Mouse (Mus musculus) stomach, embryonic 15.5 days (tissue): Measurements from ENCODE around the gene Lmod1. TPM values are rescaled to one million over a fixed set of nuclear protein-coding genes. Genes with fewer than 3 reads are reported as not detected.

ENCODE experiments used
- ATAC-seq: fragments of 200-750 bp; cut with Nextera tagmentation; 2 replicates; pipeline ENCODE4 v1.8.0; 2017; ENCODE audit warnings: low read depth, moderate number of reproducible peaks, moderate TSS enrichment; ENCODE audit not compliant: insufficient read depth, low FRiP score
- H3K27ac ChIP-seq: fragments of 300-500 bp; sonication (generic); 2 replicates; pipeline ENCODE4 v1.5.1; 2015; ENCODE audit warnings: mild to moderate bottlenecking, inconsistent platforms
- H3K27me3 ChIP-seq: fragments of 300-500 bp; sonication (generic); replicated peaks from 2 replicates; pipeline ENCODE4 v1.6.1; 2015; ENCODE audit warnings: inconsistent platforms
- H3K36me3 ChIP-seq: fragments of 300-500 bp; sonication (generic); 2 replicates; pipeline ENCODE4 v1.6.1; 2015; ENCODE audit warnings: inconsistent platforms
- H3K4me1 ChIP-seq: fragments of 300-500 bp; sonication (generic); 2 replicates; pipeline ENCODE4 v1.6.1; 2015; ENCODE audit warnings: inconsistent platforms
- H3K4me2 ChIP-seq: fragments of 300-500 bp; sonication (generic); 2 replicates; pipeline ENCODE4 v1.6.1; 2015; ENCODE audit warnings: mild to moderate bottlenecking, inconsistent platforms
- H3K4me3 ChIP-seq: fragments of 300-500 bp; sonication (generic); replicated peaks from 2 replicates; pipeline ENCODE4 v1.5.1; 2015; ENCODE audit warnings: inconsistent platforms
- H3K9ac ChIP-seq: fragments of 300-500 bp; sonication (generic); 2 replicates; pipeline ENCODE4 v1.6.1; 2015; ENCODE audit warnings: inconsistent platforms
- H3K9me3 ChIP-seq: fragments of 300-500 bp; sonication (generic); 2 replicates; pipeline ENCODE4 v1.6.1; 2016; ENCODE audit warnings: inconsistent platforms
- WGBS: fragments of 180-500 bp; shearing (Covaris S2); methylation state at CpG from one replicate; pipeline ENCODE4 v1.1.7; 2015; 5-methylcytosine and 5-hydroxymethylcytosine counted together
- polyA plus RNA-seq: library from polyadenylated mRNA; unstranded; fragments of >200 nt; fragmentation: Nextera tagmentation; extraction: Ambion mirVana; gene quantifications from 2 replicates; pipeline ENCODE4 v1.2.1, GENCODE M21; 2015

Gene Lmod1
- polyA plus RNA-seq, 1 experiment from 2014 or later = 14.0 TPM

DNA sequence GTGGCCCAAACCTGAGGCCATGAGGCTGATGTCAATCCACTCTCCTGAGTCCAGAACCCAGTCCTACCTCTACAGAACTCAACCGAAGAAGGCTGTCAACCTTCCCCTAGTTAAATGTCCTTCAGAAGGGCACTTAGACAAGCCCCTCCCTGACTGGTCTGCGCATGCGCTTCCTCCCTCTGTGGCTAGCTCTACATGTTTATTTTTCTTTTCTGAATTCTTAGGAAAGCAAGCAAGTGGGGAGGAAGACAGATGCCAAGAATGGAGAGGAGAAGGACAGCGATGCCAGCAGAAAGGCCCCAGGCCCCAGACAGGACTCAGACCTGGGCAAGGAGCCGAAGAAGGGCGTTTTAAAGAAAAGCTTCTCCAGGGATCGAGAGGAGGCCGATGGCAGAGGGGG lies 38.8 kb downstream of the Lmod1 start:
- Histone ChIP-seq H3K4me1 (peaks cover 10% of the 10 kb centered on the region), H3K9ac (no peak overlapping the region), H3K4me2 (no peak overlapping the region), H3K36me3 (no peaks in the 10 kb centered on the region), H3K4me3 (no peak overlapping the region), H3K27me3 (no peaks in the 10 kb centered on the region), H3K9me3 (no peaks in the 10 kb centered on the region), H3K27ac (no peak overlapping the region)
- WGBS = 75% methylated on average over 8 of the region's 8 CpGs
- ATAC-seq = no peak

DNA sequence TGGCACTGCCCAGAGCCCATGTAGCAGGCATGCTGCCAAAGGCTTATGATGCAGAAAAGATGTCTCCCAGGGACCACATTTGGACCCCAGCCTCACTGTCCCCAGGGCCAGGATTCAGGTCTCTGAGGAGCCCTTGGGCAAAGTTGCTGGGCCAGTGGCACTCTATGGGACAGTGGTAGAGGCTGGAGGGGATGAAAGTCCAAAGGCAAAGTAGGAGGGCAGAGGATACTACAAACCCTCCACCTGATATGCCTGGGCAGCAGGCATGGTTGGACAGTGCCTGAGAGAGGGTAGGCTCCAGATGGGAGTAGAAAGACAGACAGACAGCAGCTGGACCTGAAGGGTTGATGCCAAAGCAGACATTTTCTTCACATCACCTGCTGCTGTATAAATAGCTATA lies 41.8 kb downstream of the Lmod1 start:
- ATAC-seq = no peak
- no peak overlapping the region for H3K9ac ChIP-seq
- no peaks in the 10 kb centered on the region for H3K9me3 ChIP-seq
- H3K4me3 ChIP-seq = no peak overlapping the region
- H3K27me3 ChIP-seq = no peaks in the 10 kb centered on the region
- peaks cover 16% of the 10 kb centered on the region for H3K4me1 ChIP-seq
- no peak overlapping the region for H3K4me2 ChIP-seq
- no peak overlapping the region for H3K27ac ChIP-seq
- H3K36me3 ChIP-seq = no peaks in the 10 kb centered on the region

DNA sequence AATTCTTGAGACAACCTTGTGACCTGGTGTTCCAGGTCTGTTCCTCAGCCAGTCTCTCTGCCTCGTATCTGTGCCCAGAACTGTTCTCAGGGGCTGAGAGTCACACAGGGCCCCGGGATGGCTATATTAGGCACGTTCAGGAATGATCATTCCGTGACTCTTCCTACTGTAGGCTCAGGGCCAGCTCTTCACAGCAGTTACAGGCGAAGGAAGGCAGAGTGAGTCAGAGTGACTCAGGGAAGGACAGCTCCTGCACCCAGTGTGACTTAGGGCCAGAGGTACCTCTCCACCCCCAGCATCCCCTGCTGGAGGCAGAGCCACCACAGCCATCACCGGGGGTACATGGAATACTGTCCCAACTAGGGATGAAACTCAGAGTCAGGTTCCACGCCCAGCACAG lies 42.4 kb downstream of the Lmod1 start:
- no peaks in the 10 kb centered on the region for H3K9me3 ChIP-seq
- H3K27ac ChIP-seq = no peak overlapping the region
- 66% methylated on average over 7 of the region's 7 CpGs for WGBS
- H3K27me3 ChIP-seq = no peaks in the 10 kb centered on the region
- H3K9ac ChIP-seq = no peak overlapping the region
- no peak overlapping the region for H3K4me3 ChIP-seq
- no peak overlapping the region for H3K4me2 ChIP-seq
- H3K4me1 ChIP-seq = peaks cover 19% of the 10 kb centered on the region
- ATAC-seq = no peak
- H3K36me3 ChIP-seq = no peaks in the 10 kb centered on the region

DNA sequence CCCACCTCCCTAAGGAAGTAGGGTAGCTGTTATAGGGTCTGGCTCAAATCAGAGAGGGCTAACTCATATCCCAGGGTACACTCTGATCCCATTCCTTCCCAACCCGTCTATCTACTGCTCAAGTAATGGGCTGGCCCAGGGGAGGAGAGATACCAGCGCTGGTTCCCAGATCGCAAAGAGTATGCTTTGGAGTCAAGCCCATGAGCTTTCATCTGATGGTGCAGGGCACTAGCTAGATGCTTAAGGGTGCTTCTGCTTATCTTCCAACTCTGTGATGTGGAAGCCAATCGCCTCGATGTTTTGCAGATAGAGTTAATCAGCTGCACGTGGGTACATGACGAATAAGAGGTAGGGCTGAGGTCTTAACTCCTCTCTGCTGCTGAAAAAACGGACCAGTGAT lies 43.0 kb downstream of the Lmod1 start:
- H3K4me3 ChIP-seq = no peak overlapping the region
- H3K4me2 ChIP-seq = no peak overlapping the region
- H3K4me1 ChIP-seq = peaks cover 19% of the 10 kb centered on the region
- no peak overlapping the region for H3K9ac ChIP-seq
- no peaks in the 10 kb centered on the region for H3K36me3 ChIP-seq
- WGBS = 66% methylated on average over 8 of the region's 8 CpGs
- no peaks in the 10 kb centered on the region for H3K27me3 ChIP-seq
- no peak overlapping the region for H3K27ac ChIP-seq
- ATAC-seq = no peak
- H3K9me3 ChIP-seq = no peaks in the 10 kb centered on the region

GRCm38 (mm10) chr1:135368245-135368644 lies 43.6 kb downstream of the Lmod1 start:
- no peak overlapping the region for H3K9ac ChIP-seq
- no peaks in the 10 kb centered on the region for H3K36me3 ChIP-seq
- H3K9me3 ChIP-seq = no peaks in the 10 kb centered on the region
- H3K4me2 ChIP-seq = peak overlapping the region; percentile 87
- WGBS = 2% methylated on average over 20 of the region's 20 CpGs
- H3K4me1 ChIP-seq = peaks cover 20% of the 10 kb centered on the region
- peak; percentile 70 for ATAC-seq
- H3K27ac ChIP-seq = no peak overlapping the region
- H3K4me3 ChIP-seq = peak overlapping the region; percentile 46
- no peaks in the 10 kb centered on the region for H3K27me3 ChIP-seq

DNA sequence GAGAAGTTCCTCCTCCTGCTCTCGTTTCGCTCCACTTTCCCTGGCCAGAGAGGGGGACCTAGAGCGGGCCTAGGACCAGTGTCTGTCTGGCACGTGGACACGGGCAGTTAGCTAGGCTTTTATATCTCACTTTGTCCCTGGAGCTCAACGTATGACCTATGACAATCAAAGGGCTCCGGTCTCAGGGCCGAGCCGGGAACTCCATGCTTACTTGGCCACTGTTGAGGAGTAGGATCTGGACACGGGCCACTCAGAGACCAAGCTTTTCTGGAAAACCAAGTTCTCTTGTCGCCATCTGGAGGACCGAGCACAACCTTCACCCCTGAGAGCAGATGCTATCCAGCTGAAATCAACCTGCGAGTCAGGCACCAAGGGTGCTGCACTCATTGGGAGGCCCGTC lies 44.4 kb downstream of the Lmod1 start:
- no peaks in the 10 kb centered on the region for H3K9me3 ChIP-seq
- H3K27ac ChIP-seq = no peak overlapping the region
- peak overlapping the region; percentile 87 for H3K4me2 ChIP-seq
- peak overlapping the region; percentile 46 for H3K4me3 ChIP-seq
- H3K9ac ChIP-seq = no peak overlapping the region
- no peaks in the 10 kb centered on the region for H3K27me3 ChIP-seq
- 11% methylated on average over 14 of the region's 14 CpGs for WGBS
- ATAC-seq = peak; percentile 32
- H3K36me3 ChIP-seq = no peaks in the 10 kb centered on the region
- H3K4me1 ChIP-seq = peaks cover 25% of the 10 kb centered on the region

GRCm38 (mm10) chr1:135369415-135369814 lies 44.8 kb downstream of the Lmod1 start:
- Histone ChIP-seq H3K36me3 (no peaks in the 10 kb centered on the region), H3K27ac (no peak overlapping the region), H3K9me3 (no peaks in the 10 kb centered on the region), H3K4me1 (peaks cover 29% of the 10 kb centered on the region), H3K27me3 (no peaks in the 10 kb centered on the region), H3K9ac (no peak overlapping the region), H3K4me2 (peak overlapping the region; percentile 87; the same call in 1 of the 2 replicates), H3K4me3 (no peak overlapping the region)
- no peak for ATAC-seq
- 68% methylated on average over 5 of the region's 5 CpGs for WGBS

GRCm38 (mm10) chr1:135373171-135373677 lies 48.6 kb downstream of the Lmod1 start:
- Histone ChIP-seq H3K27me3 (no peaks in the 10 kb centered on the region), H3K4me3 (no peak overlapping the region), H3K9me3 (no peaks in the 10 kb centered on the region), H3K27ac (no peak overlapping the region), H3K4me1 (peaks cover 32% of the 10 kb centered on the region), H3K36me3 (no peaks in the 10 kb centered on the region), H3K4me2 (no peak overlapping the region; the same call in 1 of the 2 replicates), H3K9ac (no peak overlapping the region)
- 70% methylated on average over 4 of the region's 4 CpGs for WGBS
- ATAC-seq = no peak

DNA sequence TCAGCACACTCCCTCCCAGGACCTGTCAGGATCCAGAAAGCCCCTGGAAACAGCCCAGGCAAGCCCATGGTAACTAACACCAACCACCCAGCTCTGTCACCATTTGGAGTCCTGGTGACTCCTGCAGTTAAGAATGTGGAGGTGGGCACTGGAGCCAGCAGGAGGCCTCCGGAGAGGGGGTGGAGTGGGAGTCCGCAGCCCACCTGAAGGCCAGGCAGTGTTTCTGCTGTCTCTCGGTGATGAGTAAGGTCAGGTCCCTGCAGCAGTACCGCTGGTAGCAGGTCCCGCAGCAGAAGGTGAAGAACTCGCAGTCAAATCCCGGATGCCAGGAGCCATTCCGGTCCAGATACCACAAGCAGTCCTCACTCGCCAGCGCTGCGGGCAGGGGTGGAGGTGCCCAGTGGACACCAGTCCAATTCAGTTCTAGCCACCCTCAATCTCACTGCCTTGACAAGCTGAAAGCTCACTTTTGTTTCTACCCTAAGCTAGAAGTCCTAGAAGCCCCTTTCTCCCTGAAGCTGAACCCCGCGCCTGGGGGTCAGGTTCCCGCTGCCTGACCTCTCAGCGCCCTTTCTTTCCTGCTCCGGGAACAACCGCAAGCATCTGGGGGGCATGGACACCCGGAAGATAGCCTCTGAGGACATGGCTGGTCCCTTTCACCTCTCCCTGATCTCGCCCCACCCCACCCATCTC lies 49.7 kb downstream of the Lmod1 start:
- peak overlapping the region; percentile 89 for H3K4me2 ChIP-seq
- no peaks in the 10 kb centered on the region for H3K9me3 ChIP-seq
- no peaks in the 10 kb centered on the region for H3K27me3 ChIP-seq
- H3K9ac ChIP-seq = peak overlapping the region; percentile 37
- no peaks in the 10 kb centered on the region for H3K36me3 ChIP-seq
- H3K4me3 ChIP-seq = peak overlapping the region; percentile 57
- H3K4me1 ChIP-seq = peaks cover 26% of the 10 kb centered on the region
- 1% methylated on average over 19 of the region's 19 CpGs for WGBS
- H3K27ac ChIP-seq = peak overlapping the region; percentile 27
- no peak for ATAC-seq

GRCm38 (mm10) chr1:135374868-135375581 lies 50.4 kb downstream of the Lmod1 start, which contains the start of gene Shisa4:
Gene Shisa4 (minus strand): TSS chr1:135375237.
- H3K9ac ChIP-seq = peak within 1 kb of the TSS; percentile 37
- H3K27me3 ChIP-seq = no peaks in the 10 kb centered on the region
- H3K9me3 ChIP-seq = no peaks in the 10 kb centered on the region
- H3K4me3 ChIP-seq = peak within 1 kb of the TSS; percentile 57
- peak; percentile 85 for ATAC-seq
- peak within 1 kb of the TSS; percentile 89 for H3K4me2 ChIP-seq
- peak within 1 kb of the TSS; percentile 27 for H3K27ac ChIP-seq
- WGBS = 2% methylated on average over 34 of the region's 38 CpGs
- H3K36me3 ChIP-seq = no peaks in the 10 kb centered on the region
- H3K4me1 ChIP-seq = peaks cover 23% of the 10 kb centered on the region

GRCm38 (mm10) chr1:135378576-135378975 lies 54.0 kb downstream of the Lmod1 start:
- no peak overlapping the region for H3K4me2 ChIP-seq
- no peaks in the 10 kb centered on the region for H3K9me3 ChIP-seq
- no peak for ATAC-seq
- no peaks in the 10 kb centered on the region for H3K27me3 ChIP-seq
- H3K4me1 ChIP-seq = peaks cover 14% of the 10 kb centered on the region
- H3K4me3 ChIP-seq = no peak overlapping the region
- 56% methylated on average over 9 of the region's 9 CpGs for WGBS
- H3K36me3 ChIP-seq = peaks cover 10% of the 10 kb centered on the region; the same call in 1 of the 2 replicates
- no peak overlapping the region for H3K9ac ChIP-seq
- no peak overlapping the region for H3K27ac ChIP-seq

GRCm38 (mm10) chr1:135379048-135379447 lies 54.4 kb downstream of the Lmod1 start:
- WGBS = 40% methylated on average over 2 of the region's 2 CpGs
- H3K27me3 ChIP-seq = no peaks in the 10 kb centered on the region
- ATAC-seq = no peak

More at GRCm38 (mm10) chr1:135379048-135379447, 54.4 kb downstream of the Lmod1 start:
- Histone ChIP-seq H3K36me3 (peaks cover 15% of the 10 kb centered on the region; the same call in 1 of the 2 replicates), H3K9me3 (no peaks in the 10 kb centered on the region), H3K4me2 (no peak overlapping the region), H3K4me3 (no peak overlapping the region), H3K4me1 (peaks cover 11% of the 10 kb centered on the region), H3K27ac (0 out of 2 replicates have a peak overlapping the region, but pooled peaks have one; percentile 40), H3K9ac (no peak overlapping the region)
